Mouse (Mus musculus): ENCODE measurements around the gene Sh3bp1. TPM values are rescaled to one million over a fixed set of nuclear protein-coding genes. Genes with fewer than 3 reads are reported as not detected.

Gene Sh3bp1
- polyA plus RNA-seq, 1 experiment from 2014 or later, result 17.7 TPM

GRCm38 (mm10) chr15:78899409-78899739 is 194 bp upstream of the Sh3bp1 start, which contains the start of gene Gm49510:
Gene Gm49510, plus strand, starts transcription at chr15:78899667.
- peak within 1 kb of the TSS; percentile 89 for H3K27ac ChIP-seq
- H3K4me3 ChIP-seq (replicated peaks), result peak within 1 kb of the TSS; percentile 84
- peak within 1 kb of the TSS; percentile 85 for H3K9ac ChIP-seq
- WGBS (ENCODE audit: insufficient replicate concordance), result 1% methylated on average over 20 of the region's 20 CpGs
- peaks cover 28% of the 10 kb centered on the region for H3K36me3 ChIP-seq
- H3K4me2 ChIP-seq, result peak within 1 kb of the TSS; percentile 97
- H3K4me1 ChIP-seq (replicated peaks), result peaks cover 83% of the 10 kb centered on the region
- DNase-seq, result no peak
- ATAC-seq (ENCODE audit: low read depth), result no peak
- no peaks in the 10 kb centered on the region for H3K27me3 ChIP-seq
- H3K9me3 ChIP-seq (replicated peaks), result no peaks in the 10 kb centered on the region

GRCm38 (mm10) chr15:78900585-78901421 is 1.2 kb downstream of the Sh3bp1 start:
- 15% methylated on average over 18 of the region's 18 CpGs for WGBS (ENCODE audit: insufficient replicate concordance)
- H3K27ac ChIP-seq, result peak overlapping the region; percentile 89
- H3K9me3 ChIP-seq (replicated peaks), result no peaks in the 10 kb centered on the region
- DNase-seq, result no peak
- no peaks in the 10 kb centered on the region for H3K27me3 ChIP-seq
- H3K36me3 ChIP-seq, result peaks cover 42% of the 10 kb centered on the region
- peaks cover 69% of the 10 kb centered on the region for H3K4me1 ChIP-seq (replicated peaks)
- peak overlapping the region; percentile 97 for H3K4me2 ChIP-seq
- no peak for ATAC-seq (ENCODE audit: low read depth)
- H3K4me3 ChIP-seq (replicated peaks), result peak overlapping the region; percentile 84
- peak overlapping the region; percentile 85 for H3K9ac ChIP-seq

- peak overlapping the region; percentile 89; the same call in 1 of the 2 replicates for H3K27ac ChIP-seq
- peaks cover 48% of the 10 kb centered on the region for H3K36me3 ChIP-seq
- peaks cover 63% of the 10 kb centered on the region for H3K4me1 ChIP-seq (replicated peaks)
- no peak for ATAC-seq (ENCODE audit: low read depth)
- H3K4me3 ChIP-seq (replicated peaks), result peak overlapping the region; percentile 84
- H3K9ac ChIP-seq, result peak overlapping the region; percentile 85
- no peak for DNase-seq
- 65% methylated on average over 8 of the region's 8 CpGs for WGBS (ENCODE audit: insufficient replicate concordance)
- H3K9me3 ChIP-seq (replicated peaks), result no peaks in the 10 kb centered on the region
- peak overlapping the region; percentile 97 for H3K4me2 ChIP-seq
- H3K27me3 ChIP-seq, result no peaks in the 10 kb centered on the region
These were observed 1.8 kb downstream of the Sh3bp1 start for GRCm38 (mm10) chr15:78901422-78901789.

- no peak overlapping the region for H3K27ac ChIP-seq
- peak; percentile 27; the same call in 1 of the 2 replicates for ATAC-seq (ENCODE audit: low read depth)
These were observed 3.7 kb downstream of the Sh3bp1 start for GRCm38 (mm10) chr15:78903243-78903642.

GRCm38 (mm10) chr15:78908399-78908798 is 8.8 kb downstream of the Sh3bp1 start:
- WGBS (ENCODE audit: insufficient replicate concordance), result 82% methylated on average over 7 of the region's 7 CpGs
- Histone ChIP-seq H3K4me3 (replicated peaks) (no peak overlapping the region), H3K27me3 (no peaks in the 10 kb centered on the region), H3K4me2 (no peak overlapping the region), H3K4me1 (replicated peaks) (peaks cover 25% of the 10 kb centered on the region), H3K36me3 (peaks cover 83% of the 10 kb centered on the region), H3K9me3 (replicated peaks) (no peaks in the 10 kb centered on the region), H3K27ac (no peak overlapping the region), H3K9ac (no peak overlapping the region)
- no peak for DNase-seq
- no peak for ATAC-seq (ENCODE audit: low read depth)

More at GRCm38 (mm10) chr15:78903243-78903642, 3.7 kb downstream of the Sh3bp1 start:
- peaks cover 66% of the 10 kb centered on the region for H3K36me3 ChIP-seq
- peaks cover 44% of the 10 kb centered on the region for H3K4me1 ChIP-seq (replicated peaks)
- H3K27me3 ChIP-seq, result no peaks in the 10 kb centered on the region
- no peaks in the 10 kb centered on the region for H3K9me3 ChIP-seq (replicated peaks)
- WGBS (ENCODE audit: insufficient replicate concordance), result 3% methylated on average over 2 of the region's 2 CpGs
- H3K4me2 ChIP-seq, result peak overlapping the region; percentile 33
- H3K4me3 ChIP-seq (replicated peaks), result no peak overlapping the region
- DNase-seq, result peak; percentile 74
- H3K9ac ChIP-seq, result peak overlapping the region; percentile 50; the same call in 1 of the 2 replicates

- WGBS (ENCODE audit: insufficient replicate concordance), result 64% methylated on average over 8 of the region's 8 CpGs
- H3K36me3 ChIP-seq, result peaks cover 77% of the 10 kb centered on the region
These were observed 9.4 kb downstream of the Sh3bp1 start for GRCm38 (mm10) chr15:78908982-78909381.

GRCm38 (mm10) chr15:78912040-78912439 is 12.5 kb downstream of the Sh3bp1 start:
- no peak overlapping the region for H3K9ac ChIP-seq
- H3K4me1 ChIP-seq (replicated peaks), result peaks cover 59% of the 10 kb centered on the region
- H3K9me3 ChIP-seq (replicated peaks), result no peaks in the 10 kb centered on the region
- H3K27ac ChIP-seq, result no peak overlapping the region; the same call in 1 of the 2 replicates
- H3K4me3 ChIP-seq (replicated peaks), result no peak overlapping the region
- no peaks in the 10 kb centered on the region for H3K27me3 ChIP-seq
- peaks cover 49% of the 10 kb centered on the region for H3K36me3 ChIP-seq
- H3K4me2 ChIP-seq, result no peak overlapping the region
- ATAC-seq (ENCODE audit: low read depth), result no peak
- no peak for DNase-seq
- WGBS (ENCODE audit: insufficient replicate concordance), result 38% methylated on average over 9 of the region's 9 CpGs

More at GRCm38 (mm10) chr15:78908982-78909381, 9.4 kb downstream of the Sh3bp1 start:
- Histone ChIP-seq H3K27ac (peak overlapping the region; percentile 23; the same call in 1 of the 2 replicates), H3K9ac (no peak overlapping the region), H3K9me3 (replicated peaks) (no peaks in the 10 kb centered on the region), H3K4me2 (no peak overlapping the region), H3K4me1 (replicated peaks) (peaks cover 30% of the 10 kb centered on the region), H3K27me3 (no peaks in the 10 kb centered on the region), H3K4me3 (replicated peaks) (no peak overlapping the region)
- ATAC-seq (ENCODE audit: low read depth) (no peak), DNase-seq (no peak)

GRCm38 (mm10) chr15:78913632-78914090 is 14.1 kb downstream of the Sh3bp1 start, which contains the start of gene Pdxp:
Gene Pdxp, plus strand, starts transcription at chr15:78913919.
- peak within 1 kb of the TSS; percentile 79 for H3K9ac ChIP-seq
- H3K9me3 ChIP-seq (replicated peaks), result no peaks in the 10 kb centered on the region
- H3K4me2 ChIP-seq, result peak within 1 kb of the TSS; percentile 100
- peak; percentile 88 for ATAC-seq (ENCODE audit: low read depth)
- H3K36me3 ChIP-seq, result peaks cover 45% of the 10 kb centered on the region
- DNase-seq, result peak; percentile 95
- H3K27ac ChIP-seq, result peak within 1 kb of the TSS; percentile 78
- peaks cover 67% of the 10 kb centered on the region for H3K4me1 ChIP-seq (replicated peaks)
- WGBS (ENCODE audit: insufficient replicate concordance), result under 1% methylated on average over 51 of the region's 51 CpGs
- peak within 1 kb of the TSS; percentile 74 for H3K4me3 ChIP-seq (replicated peaks)
- H3K27me3 ChIP-seq, result no peaks in the 10 kb centered on the region

- Histone ChIP-seq H3K36me3 (peaks cover 44% of the 10 kb centered on the region), H3K27me3 (no peaks in the 10 kb centered on the region), H3K4me1 (replicated peaks) (peaks cover 65% of the 10 kb centered on the region), H3K9ac (peak overlapping the region; percentile 79), H3K9me3 (replicated peaks) (no peaks in the 10 kb centered on the region), H3K4me2 (peak overlapping the region; percentile 100), H3K4me3 (replicated peaks) (peak overlapping the region; percentile 74), H3K27ac (peak overlapping the region; percentile 78)
- DNase-seq (no peak), ATAC-seq (ENCODE audit: low read depth) (peak; percentile 56)
- WGBS (ENCODE audit: insufficient replicate concordance), result under 1% methylated on average over 87 of the region's 87 CpGs
These were observed 14.7 kb downstream of the Sh3bp1 start for GRCm38 (mm10) chr15:78914091-78914822.

GRCm38 (mm10) chr15:78914823-78915659 is 15.5 kb downstream of the Sh3bp1 start:
- H3K36me3 ChIP-seq, result peaks cover 39% of the 10 kb centered on the region
- 37% methylated on average over 8 of the region's 8 CpGs for WGBS (ENCODE audit: insufficient replicate concordance)

More at GRCm38 (mm10) chr15:78914823-78915659, 15.5 kb downstream of the Sh3bp1 start:
- H3K4me3 ChIP-seq (replicated peaks), result peak overlapping the region; percentile 74
- ATAC-seq (ENCODE audit: low read depth), result no peak
- no peaks in the 10 kb centered on the region for H3K27me3 ChIP-seq
- no peaks in the 10 kb centered on the region for H3K9me3 ChIP-seq (replicated peaks)
- no peak for DNase-seq
- peak overlapping the region; percentile 25 for H3K27ac ChIP-seq
- peak overlapping the region; percentile 100 for H3K4me2 ChIP-seq
- peaks cover 71% of the 10 kb centered on the region for H3K4me1 ChIP-seq (replicated peaks)
- peak overlapping the region; percentile 79 for H3K9ac ChIP-seq
